17 mouse cellular contexts compared by ENCODE assay signal in genomic region chr4:23173811-23174210, GRCm38 (mm10).
"Had no signal": no experiment of that assay in that cellular context is flagged by ENCODE, and none has a peak within 500 bp of the region (broad histone marks: within the 10 kb centered on the region; RNA-seq: fewer than 3 reads in every experiment).

No protein-coding gene starts in this region.

- H3K9me3 ChIP-seq: limb, embryonic 12.5 days; limb, embryonic 15.5 days; midbrain, embryonic 13.5 days; neural tube, embryonic 13.5 days had no signal

- H3K4me3 ChIP-seq: limb, embryonic 12.5 days; limb, embryonic 15.5 days; midbrain, embryonic 13.5 days; myocyte; neural tube, embryonic 13.5 days had no signal

- H3K4me1 ChIP-seq: limb, embryonic 12.5 days; limb, embryonic 15.5 days; midbrain, embryonic 13.5 days; neural tube, embryonic 13.5 days had no signal

- H3K9ac ChIP-seq: limb, embryonic 12.5 days; limb, embryonic 15.5 days; liver, embryonic 14.5 days; liver, postnatal 0 days; lung, embryonic 14.5 days; midbrain, embryonic 13.5 days; neural tube, embryonic 13.5 days had no signal

- DNase-seq: kidney, adult 8-10 months; kidney, postnatal 14 days; kidney, postnatal 4 days; left cerebral cortex, postnatal 4 days; liver, postnatal 0 days; lung, embryonic 14.5 days; thymus, adult 18-20 months; thymus, postnatal 36 days had no signal

- H3K27me3 ChIP-seq: limb, embryonic 12.5 days; limb, embryonic 15.5 days; midbrain, embryonic 13.5 days; neural tube, embryonic 13.5 days had no signal

- H3K4me2 ChIP-seq: limb, embryonic 12.5 days; limb, embryonic 15.5 days; liver, embryonic 11.5 days; lung, embryonic 14.5 days; midbrain, embryonic 13.5 days; neural tube, embryonic 13.5 days had no signal

- ATAC-seq: liver, postnatal 0 days; lung, postnatal 0 days had no signal

- H3K36me3 ChIP-seq: limb, embryonic 12.5 days; limb, embryonic 15.5 days; midbrain, embryonic 13.5 days; neural tube, embryonic 13.5 days had no signal

- H3K27ac ChIP-seq: limb, embryonic 12.5 days; limb, embryonic 15.5 days; liver, embryonic 14.5 days; macrophage; midbrain, embryonic 13.5 days; neural tube, embryonic 13.5 days had no signal
